Mouse (Mus musculus) heart, adult 2 months (tissue): ENCODE results near the gene Tuba1c.
A peak's percentile ranks its signal among the peaks of the same experiment; 100 is the strongest.

Experiments
- CTCF ChIP-seq: fragments of 200-600 bp; IDR thresholded peaks from 2 replicates; pipeline ENCODE4 v1.8.1; 2022; ENCODE audit warnings: antibody characterized with exemption, mild to moderate bottlenecking, moderate library complexity
- POLR2A ChIP-seq: fragments of 200-500 bp; IDR thresholded peaks from 2 replicates; pipeline ENCODE4 v1.6.1; 2011; ENCODE audit warnings: mild to moderate bottlenecking, low read depth, low read length, control low read depth; ENCODE audit not compliant: insufficient read depth

DNA sequence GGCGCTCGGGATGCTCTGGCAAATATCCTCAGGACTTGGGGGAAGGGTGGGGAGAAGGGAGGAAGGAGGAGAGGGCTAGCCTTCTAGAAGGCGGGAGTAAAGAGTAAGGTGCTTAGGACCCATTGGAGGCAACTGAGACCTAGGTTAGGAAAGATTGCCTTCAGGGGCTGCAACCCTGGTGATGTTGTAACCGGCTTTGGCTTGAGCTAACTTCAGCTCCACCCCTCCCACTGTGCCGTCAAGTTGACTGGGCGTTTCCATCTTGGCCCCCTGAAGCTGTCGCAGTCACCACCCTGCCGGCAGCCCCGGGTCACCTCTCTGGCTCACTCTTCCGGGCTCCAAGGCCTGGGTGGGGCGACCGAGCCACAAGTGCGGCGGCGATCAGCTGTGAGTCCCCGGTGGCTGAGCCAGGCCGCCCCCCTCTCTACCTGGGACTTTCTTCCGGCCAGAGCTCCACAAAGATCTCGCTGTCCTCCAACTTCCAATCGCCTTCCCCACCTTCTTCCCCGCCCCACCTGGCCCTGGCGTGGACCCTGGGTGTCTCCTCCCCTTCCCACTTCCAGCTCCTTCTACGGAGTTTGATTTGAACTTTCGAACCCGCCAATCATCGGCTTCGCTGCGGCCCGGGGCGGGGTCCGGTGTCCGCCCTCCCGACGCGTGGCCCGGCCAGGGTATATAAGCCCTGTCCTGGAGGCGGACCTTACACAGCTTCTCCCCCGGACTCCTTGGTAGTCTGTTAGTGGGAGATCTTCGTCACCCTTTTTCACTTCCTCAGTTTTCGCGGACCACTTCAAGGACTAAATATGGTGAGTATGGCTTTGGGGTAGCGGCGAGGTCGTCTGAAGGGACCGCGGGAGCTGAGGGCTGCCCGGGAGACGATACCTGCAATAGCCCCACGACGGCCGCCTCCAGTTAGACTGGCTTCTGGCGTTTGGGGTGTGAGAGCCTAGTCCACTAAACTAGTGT lies at the start of gene Tuba1c:
- no peak for TF ChIP-seq CTCF
- TF ChIP-seq POLR2A, result peak; percentile 96
